Mouse (Mus musculus): ENCODE results near the gene Lsamp. TPM values are rescaled to one million over a fixed set of nuclear protein-coding genes. Genes with fewer than 3 reads are reported as not detected.

Lsamp gene
- polyA plus RNA-seq, 1 experiment from 2014 or later, result 2.1 TPM

DNA sequence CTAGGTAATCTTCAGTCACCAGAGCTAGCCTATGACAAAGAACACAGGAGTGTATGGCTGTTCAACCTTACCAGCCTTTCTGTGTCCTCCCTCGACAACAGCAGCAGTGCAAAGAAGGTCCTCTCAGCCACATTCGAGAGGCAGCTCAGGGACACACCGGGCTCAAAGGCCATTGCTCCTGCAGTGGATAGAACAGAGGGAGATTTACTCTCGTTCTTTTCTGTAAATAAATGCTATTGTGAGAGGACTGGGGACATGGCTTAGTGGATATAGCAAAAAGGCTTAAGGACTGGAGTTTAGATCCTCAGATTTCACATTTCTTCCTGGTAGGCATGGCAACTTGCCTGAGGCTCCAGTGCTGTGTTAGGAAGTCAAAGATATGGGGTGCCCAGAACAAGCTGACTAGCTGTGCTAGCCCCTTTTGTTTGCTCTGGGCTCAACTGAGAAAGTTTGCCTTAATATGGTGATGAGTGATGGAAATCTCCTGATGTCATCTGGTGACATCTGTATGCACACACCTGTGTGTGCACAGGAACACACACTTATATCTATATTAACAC lies 913.7 kb downstream of the Lsamp start:
- no peak for ATAC-seq (ENCODE audit: insufficient number of reproducible peaks, insufficient read depth, low FRiP score, low read depth)
- H3K4me3 ChIP-seq (ENCODE audit: control insufficient read depth in 1 of 2, insufficient read depth in 1 of 2, low read depth in 1 of 2, low read length in 2 of 2), result no peak overlapping the region
- H3K9me3 ChIP-seq (ENCODE audit: control insufficient read depth, low read length), result no peaks in the 10 kb centered on the region
- H3K4me2 ChIP-seq (ENCODE audit: low read length), result no peak overlapping the region
- no peak overlapping the region for H3K9ac ChIP-seq (ENCODE audit: low read length)
- H3K36me3 ChIP-seq (ENCODE audit: control insufficient read depth, insufficient read depth, low read length), result no peaks in the 10 kb centered on the region
- no peak overlapping the region for H3K27ac ChIP-seq (replicated peaks in 1 of 2; ENCODE audit: control insufficient read depth in 1 of 2, insufficient read depth in 1 of 2, low read depth in 2 of 2, low read length in 2 of 2)
- no peaks in the 10 kb centered on the region for H3K27me3 ChIP-seq (ENCODE audit: control insufficient read depth, insufficient read depth, low read length)
- WGBS, result 68% methylated on average over 4 of the region's 4 CpGs
- H3K4me1 ChIP-seq (ENCODE audit: control insufficient read depth in 2 of 2, insufficient read depth in 2 of 2, low read length in 2 of 2), result no peaks in the 10 kb centered on the region

DNA sequence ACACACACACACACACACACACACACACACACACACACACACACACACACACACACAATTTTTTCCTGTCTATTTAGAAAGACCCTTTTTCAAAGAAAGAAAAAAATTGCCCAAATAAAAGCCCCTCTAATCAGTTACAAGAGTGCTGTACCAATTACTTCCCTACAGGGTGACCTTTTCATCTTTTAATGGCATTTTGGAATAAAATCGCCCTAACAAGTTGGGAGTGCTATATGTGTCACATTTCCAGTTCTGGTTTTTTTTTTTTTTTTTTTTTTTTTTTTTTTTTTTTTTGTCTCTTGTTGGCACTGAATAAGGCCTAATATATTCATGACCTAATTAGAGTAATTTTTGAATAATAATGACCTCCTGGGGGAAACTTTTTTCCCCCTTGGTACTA lies 923.7 kb downstream of the Lsamp start:
- Histone ChIP-seq H3K4me2 (ENCODE audit: low read length) (no peak overlapping the region), H3K4me3 (ENCODE audit: control insufficient read depth in 1 of 2, insufficient read depth in 1 of 2, low read depth in 1 of 2, low read length in 2 of 2) (no peak overlapping the region), H3K9me3 (ENCODE audit: control insufficient read depth, low read length) (no peaks in the 10 kb centered on the region; the same call in 1 of the 2 replicates), H3K27me3 (ENCODE audit: control insufficient read depth, insufficient read depth, low read length) (no peaks in the 10 kb centered on the region), H3K9ac (ENCODE audit: low read length) (no peak overlapping the region), H3K4me1 (ENCODE audit: control insufficient read depth in 2 of 2, insufficient read depth in 2 of 2, low read length in 2 of 2) (no peaks in the 10 kb centered on the region), H3K36me3 (ENCODE audit: control insufficient read depth, insufficient read depth, low read length) (no peaks in the 10 kb centered on the region), H3K27ac (replicated peaks in 1 of 2; ENCODE audit: control insufficient read depth in 1 of 2, insufficient read depth in 1 of 2, low read depth in 2 of 2, low read length in 2 of 2) (no peak overlapping the region)
- no peak for ATAC-seq (ENCODE audit: insufficient number of reproducible peaks, insufficient read depth, low FRiP score, low read depth)
- 55% methylated on average over 1 of the region's 1 CpGs for WGBS

DNA sequence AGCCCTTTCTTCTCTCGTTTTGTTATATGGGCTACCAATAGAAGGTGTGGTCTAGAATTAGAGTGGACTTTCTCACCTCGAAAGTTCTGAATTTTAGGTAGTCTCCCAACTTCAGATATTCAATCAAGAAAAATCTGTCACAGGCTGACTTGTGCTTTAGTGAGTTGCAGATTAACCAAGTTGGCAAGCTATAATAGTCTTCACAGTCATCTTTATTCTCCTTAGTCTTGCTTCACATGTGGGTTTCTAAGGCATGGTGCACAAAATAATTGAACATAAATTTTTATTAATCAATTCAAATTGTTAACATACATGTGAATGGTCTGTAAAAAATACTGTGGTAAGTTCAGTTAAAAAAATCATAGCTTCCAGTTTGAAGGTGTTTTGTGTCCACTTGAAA lies 930.0 kb downstream of the Lsamp start:
- ATAC-seq (ENCODE audit: insufficient number of reproducible peaks, insufficient read depth, low FRiP score, low read depth), result no peak
- Histone ChIP-seq H3K9ac (ENCODE audit: low read length) (no peak overlapping the region), H3K4me1 (ENCODE audit: control insufficient read depth in 2 of 2, insufficient read depth in 2 of 2, low read length in 2 of 2) (no peaks in the 10 kb centered on the region), H3K36me3 (ENCODE audit: control insufficient read depth, insufficient read depth, low read length) (no peaks in the 10 kb centered on the region), H3K27me3 (ENCODE audit: control insufficient read depth, insufficient read depth, low read length) (no peaks in the 10 kb centered on the region), H3K27ac (replicated peaks in 1 of 2; ENCODE audit: control insufficient read depth in 1 of 2, insufficient read depth in 1 of 2, low read depth in 2 of 2, low read length in 2 of 2) (no peak overlapping the region), H3K9me3 (ENCODE audit: control insufficient read depth, low read length) (no peaks in the 10 kb centered on the region), H3K4me2 (ENCODE audit: low read length) (no peak overlapping the region), H3K4me3 (ENCODE audit: control insufficient read depth in 1 of 2, insufficient read depth in 1 of 2, low read depth in 1 of 2, low read length in 2 of 2) (no peak overlapping the region)
- WGBS, result 68% methylated on average over 2 of the region's 2 CpGs

DNA sequence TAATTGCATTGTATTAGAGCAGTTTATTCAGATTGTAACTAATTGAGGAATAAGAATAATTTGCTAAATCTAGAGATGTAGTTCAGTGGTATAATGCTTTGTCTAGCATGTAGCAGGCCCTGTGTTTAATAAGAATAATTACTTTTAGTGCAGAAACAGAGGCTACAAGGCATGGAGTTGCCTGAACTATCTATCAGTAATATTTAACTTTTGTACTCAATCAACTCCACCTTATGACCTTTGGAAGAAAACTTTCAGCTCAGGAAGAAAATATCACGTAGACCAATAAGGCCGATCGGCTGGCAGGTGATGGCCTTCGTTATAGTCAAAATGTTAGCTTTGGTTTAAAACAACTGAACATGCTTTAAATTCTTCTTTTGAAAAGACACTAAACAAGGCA lies 946.4 kb downstream of the Lsamp start:
- H3K4me3 ChIP-seq (ENCODE audit: control insufficient read depth in 1 of 2, insufficient read depth in 1 of 2, low read depth in 1 of 2, low read length in 2 of 2), result no peak overlapping the region
- no peak overlapping the region for H3K27ac ChIP-seq (replicated peaks in 1 of 2; ENCODE audit: control insufficient read depth in 1 of 2, insufficient read depth in 1 of 2, low read depth in 2 of 2, low read length in 2 of 2)
- no peak overlapping the region for H3K9ac ChIP-seq (ENCODE audit: low read length)
- 88% methylated on average over 4 of the region's 4 CpGs for WGBS
- H3K27me3 ChIP-seq (ENCODE audit: control insufficient read depth, insufficient read depth, low read length), result no peaks in the 10 kb centered on the region
- no peaks in the 10 kb centered on the region for H3K36me3 ChIP-seq (ENCODE audit: control insufficient read depth, insufficient read depth, low read length)
- H3K4me1 ChIP-seq (ENCODE audit: control insufficient read depth in 2 of 2, insufficient read depth in 2 of 2, low read length in 2 of 2), result no peaks in the 10 kb centered on the region
- H3K4me2 ChIP-seq (ENCODE audit: low read length), result no peak overlapping the region
- ATAC-seq (ENCODE audit: insufficient number of reproducible peaks, insufficient read depth, low FRiP score, low read depth), result no peak
- no peaks in the 10 kb centered on the region for H3K9me3 ChIP-seq (ENCODE audit: control insufficient read depth, low read length)

DNA sequence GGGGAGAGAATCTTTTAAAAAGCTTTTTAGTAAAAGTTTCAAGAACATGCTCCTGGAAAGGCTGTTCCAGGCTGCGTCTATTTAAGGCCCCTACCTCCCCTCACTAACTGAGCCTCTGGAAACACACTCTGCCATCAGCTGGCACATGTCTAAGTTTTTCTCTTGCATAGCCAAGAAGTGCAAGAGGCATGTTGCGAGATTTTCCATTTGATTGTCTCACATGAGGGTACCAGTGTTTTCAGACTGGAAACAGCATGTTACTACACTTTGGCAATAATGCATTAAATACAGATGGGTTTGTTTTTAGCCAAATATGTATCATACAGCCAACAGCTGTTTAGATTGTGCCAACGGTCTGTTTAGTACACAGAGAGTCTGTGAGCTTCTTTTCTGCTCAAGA lies 958.1 kb downstream of the Lsamp start:
- Histone ChIP-seq H3K27ac (replicated peaks in 1 of 2; ENCODE audit: control insufficient read depth in 1 of 2, insufficient read depth in 1 of 2, low read depth in 2 of 2, low read length in 2 of 2) (no peak overlapping the region), H3K9me3 (ENCODE audit: control insufficient read depth, low read length) (no peaks in the 10 kb centered on the region), H3K36me3 (ENCODE audit: control insufficient read depth, insufficient read depth, low read length) (no peaks in the 10 kb centered on the region), H3K4me2 (ENCODE audit: low read length) (no peak overlapping the region), H3K4me3 (ENCODE audit: control insufficient read depth in 1 of 2, insufficient read depth in 1 of 2, low read depth in 1 of 2, low read length in 2 of 2) (no peak overlapping the region), H3K9ac (ENCODE audit: low read length) (no peak overlapping the region), H3K27me3 (ENCODE audit: control insufficient read depth, insufficient read depth, low read length) (no peaks in the 10 kb centered on the region), H3K4me1 (ENCODE audit: control insufficient read depth in 2 of 2, insufficient read depth in 2 of 2, low read length in 2 of 2) (no peaks in the 10 kb centered on the region)
- no peak for ATAC-seq (ENCODE audit: insufficient number of reproducible peaks, insufficient read depth, low FRiP score, low read depth)
- WGBS, result 82% methylated on average over 3 of the region's 3 CpGs

DNA sequence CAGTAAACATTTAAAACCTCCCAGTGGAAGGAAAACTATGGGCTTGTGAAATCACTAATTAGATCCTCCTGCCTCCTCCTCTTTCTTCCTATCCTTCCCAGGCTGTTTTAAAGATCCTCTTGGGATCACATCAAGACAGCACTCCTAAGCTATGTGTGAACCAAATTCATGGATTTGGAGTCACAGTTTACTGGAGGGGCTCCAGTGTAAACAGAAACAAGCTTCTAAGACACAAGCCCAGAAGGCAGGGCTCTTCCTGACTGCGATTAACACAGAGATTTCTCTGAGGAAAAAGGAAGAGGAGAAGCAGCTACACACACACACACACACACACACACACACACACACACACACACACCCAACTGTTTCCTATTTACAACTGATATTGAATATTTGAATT lies 961.7 kb downstream of the Lsamp start:
- WGBS, result 45% methylated on average over 1 of the region's 1 CpGs
- H3K4me1 ChIP-seq (ENCODE audit: control insufficient read depth in 2 of 2, insufficient read depth in 2 of 2, low read length in 2 of 2), result no peaks in the 10 kb centered on the region
- H3K4me3 ChIP-seq (ENCODE audit: control insufficient read depth in 1 of 2, insufficient read depth in 1 of 2, low read depth in 1 of 2, low read length in 2 of 2), result no peak overlapping the region
- no peaks in the 10 kb centered on the region for H3K36me3 ChIP-seq (ENCODE audit: control insufficient read depth, insufficient read depth, low read length)
- no peaks in the 10 kb centered on the region for H3K9me3 ChIP-seq (ENCODE audit: control insufficient read depth, low read length)
- H3K27me3 ChIP-seq (ENCODE audit: control insufficient read depth, insufficient read depth, low read length), result no peaks in the 10 kb centered on the region
- H3K9ac ChIP-seq (ENCODE audit: low read length), result no peak overlapping the region
- H3K27ac ChIP-seq (replicated peaks in 1 of 2; ENCODE audit: control insufficient read depth in 1 of 2, insufficient read depth in 1 of 2, low read depth in 2 of 2, low read length in 2 of 2), result no peak overlapping the region
- ATAC-seq (ENCODE audit: insufficient number of reproducible peaks, insufficient read depth, low FRiP score, low read depth), result no peak
- H3K4me2 ChIP-seq (ENCODE audit: low read length), result no peak overlapping the region

DNA sequence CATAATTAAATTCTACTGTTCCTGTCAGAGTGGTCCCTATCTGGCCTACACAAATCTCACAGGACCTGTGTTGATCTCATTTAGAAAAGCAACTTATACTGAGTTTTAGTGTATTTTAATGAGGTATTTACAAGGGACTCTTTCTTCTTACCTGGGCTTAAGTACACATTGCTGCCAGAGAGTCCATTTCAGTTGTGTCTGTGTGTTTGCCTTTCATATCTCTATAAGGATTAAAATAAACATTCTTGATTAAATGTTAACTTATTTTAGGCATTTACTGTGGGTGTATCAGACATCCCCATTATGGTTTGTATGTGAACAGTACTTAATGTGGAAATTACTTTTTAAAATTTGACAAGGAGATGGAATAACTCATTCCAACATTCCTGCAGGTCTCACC lies 963.9 kb downstream of the Lsamp start:
- H3K36me3 ChIP-seq (ENCODE audit: control insufficient read depth, insufficient read depth, low read length), result no peaks in the 10 kb centered on the region
- no peaks in the 10 kb centered on the region for H3K9me3 ChIP-seq (ENCODE audit: control insufficient read depth, low read length)
- H3K4me3 ChIP-seq (ENCODE audit: control insufficient read depth in 1 of 2, insufficient read depth in 1 of 2, low read depth in 1 of 2, low read length in 2 of 2), result no peak overlapping the region
- H3K9ac ChIP-seq (ENCODE audit: low read length), result no peak overlapping the region
- no peak overlapping the region for H3K4me2 ChIP-seq (ENCODE audit: low read length)
- no peak overlapping the region for H3K27ac ChIP-seq (replicated peaks in 1 of 2; ENCODE audit: control insufficient read depth in 1 of 2, insufficient read depth in 1 of 2, low read depth in 2 of 2, low read length in 2 of 2)
- no peaks in the 10 kb centered on the region for H3K4me1 ChIP-seq (ENCODE audit: control insufficient read depth in 2 of 2, insufficient read depth in 2 of 2, low read length in 2 of 2)
- no peaks in the 10 kb centered on the region for H3K27me3 ChIP-seq (ENCODE audit: control insufficient read depth, insufficient read depth, low read length)
- no peak for ATAC-seq (ENCODE audit: insufficient number of reproducible peaks, insufficient read depth, low FRiP score, low read depth)

DNA sequence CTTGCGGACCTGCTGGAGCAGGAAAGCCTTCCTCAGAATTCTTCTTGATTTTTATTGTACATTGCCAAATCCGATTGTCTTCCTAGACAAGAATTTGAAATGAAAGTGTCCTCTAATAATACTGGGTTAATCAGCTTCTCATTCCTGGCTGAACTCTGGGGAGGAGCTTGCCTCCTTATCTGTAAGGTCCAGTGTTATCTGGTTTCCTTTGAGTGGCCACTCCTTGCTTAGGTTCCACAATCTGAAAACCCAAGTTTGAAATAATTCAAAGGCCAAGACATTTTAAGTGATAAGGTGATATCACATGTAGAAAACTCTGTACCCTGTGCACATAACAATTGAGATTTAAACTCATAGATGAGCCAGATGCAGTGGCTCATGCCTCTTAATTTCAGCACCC lies 975.0 kb downstream of the Lsamp start:
- 53% methylated on average over 2 of the region's 2 CpGs for WGBS
- no peak for ATAC-seq (ENCODE audit: insufficient number of reproducible peaks, insufficient read depth, low FRiP score, low read depth)

More for the DNA sequence above, 975.0 kb downstream of the Lsamp start:
- no peaks in the 10 kb centered on the region for H3K9me3 ChIP-seq (ENCODE audit: control insufficient read depth, low read length)
- no peak overlapping the region for H3K4me2 ChIP-seq (ENCODE audit: low read length)
- no peak overlapping the region for H3K4me3 ChIP-seq (ENCODE audit: control insufficient read depth in 1 of 2, insufficient read depth in 1 of 2, low read depth in 1 of 2, low read length in 2 of 2)
- no peaks in the 10 kb centered on the region for H3K36me3 ChIP-seq (ENCODE audit: control insufficient read depth, insufficient read depth, low read length)
- H3K4me1 ChIP-seq (ENCODE audit: control insufficient read depth in 2 of 2, insufficient read depth in 2 of 2, low read length in 2 of 2), result no peaks in the 10 kb centered on the region
- H3K9ac ChIP-seq (ENCODE audit: low read length), result no peak overlapping the region
- H3K27ac ChIP-seq (replicated peaks in 1 of 2; ENCODE audit: control insufficient read depth in 1 of 2, insufficient read depth in 1 of 2, low read depth in 2 of 2, low read length in 2 of 2), result no peak overlapping the region
- no peaks in the 10 kb centered on the region for H3K27me3 ChIP-seq (ENCODE audit: control insufficient read depth, insufficient read depth, low read length)

Measured in heart, embryonic 14.5 days (tissue).